14 mouse cellular contexts compared by ENCODE assay signal in the genomic region with DNA sequence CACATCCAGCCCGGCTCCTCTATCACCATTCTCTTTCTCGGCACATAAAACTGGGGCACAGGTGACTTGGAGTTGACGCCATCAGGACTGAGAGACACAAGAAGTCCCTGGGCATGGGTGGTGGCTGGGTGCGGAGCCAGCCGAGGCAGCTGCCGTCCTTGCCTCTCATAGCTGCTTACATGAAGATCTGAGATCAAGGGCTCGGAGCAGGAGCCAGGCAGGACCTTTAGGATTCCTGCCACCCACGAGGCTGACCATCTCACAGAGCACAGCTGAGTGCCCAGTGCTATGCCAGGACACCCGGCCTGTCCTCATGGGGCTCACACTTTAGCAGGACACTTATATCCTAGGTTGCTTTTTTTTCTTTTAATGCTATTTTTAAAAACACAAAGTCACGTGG.
"Had no signal": no experiment of that assay in that cellular context is flagged by ENCODE, and none has a peak within 500 bp of the region (broad histone marks: within the 10 kb centered on the region; RNA-seq: fewer than 3 reads in every experiment).

No protein-coding gene starts in this region.

- H3K27ac ChIP-seq: lung, embryonic 15.5 days; macrophage; midbrain, embryonic 13.5 days; midbrain, embryonic 15.5 days; neural tube, embryonic 12.5 days had no signal

- DNase-seq: lung, adult 2 months; lung, postnatal 14 days; lung, postnatal 36 days; right cerebral cortex, postnatal 14 days; spleen, adult 18-20 months; thymus, adult 18-20 months; thymus, postnatal 14 days; thymus, postnatal 36 days had no signal

- H3K4me3 ChIP-seq: lung, embryonic 15.5 days; megakaryocyte, embryonic 14.5 days; midbrain, embryonic 13.5 days; midbrain, embryonic 15.5 days; neural tube, embryonic 12.5 days had no signal
